Mouse (Mus musculus) stomach, embryonic 14.5 days (tissue): Measurements from ENCODE around the gene Kirrel3. TPM values are rescaled to one million over a fixed set of nuclear protein-coding genes. Genes with fewer than 3 reads are reported as not detected.

ENCODE experiments used
- ATAC-seq: fragments of 200-750 bp; cut with Nextera tagmentation; 2 replicates; pipeline ENCODE4 v1.8.0; 2017; ENCODE audit warnings: low read depth, moderate TSS enrichment; ENCODE audit not compliant: insufficient number of reproducible peaks, insufficient read depth, low FRiP score
- H3K27ac ChIP-seq: fragments of 300-500 bp; sonication (generic); 2 replicates; pipeline ENCODE4 v1.5.1; 2014; ENCODE audit warnings: mild to moderate bottlenecking, low read length, moderate library complexity, mixed read lengths
- H3K27me3 ChIP-seq: fragments of 300-500 bp; sonication (generic); 2 replicates; pipeline ENCODE4 v1.6.1; 2014; ENCODE audit warnings: low read length, control low read depth, mixed read lengths; ENCODE audit not compliant: control insufficient read depth, insufficient read depth
- H3K36me3 ChIP-seq: fragments of 300-500 bp; sonication (generic); 2 replicates; pipeline ENCODE4 v1.6.1; 2014; ENCODE audit warnings: mild to moderate bottlenecking, control low read depth, low read length, moderate library complexity, mixed read lengths; ENCODE audit not compliant: control insufficient read depth, insufficient read depth
- H3K4me1 ChIP-seq: fragments of 300-500 bp; sonication (generic); 2 replicates; pipeline ENCODE4 v1.6.1; 2014; ENCODE audit warnings: low read length, control low read depth, mixed read lengths; ENCODE audit not compliant: control insufficient read depth, insufficient read depth
- H3K4me2 ChIP-seq: fragments of 300-500 bp; sonication (generic); replicated peaks from 2 replicates; pipeline ENCODE4 v1.6.1; 2014; ENCODE audit warnings: low read depth, low read length, control low read depth
- H3K4me3 ChIP-seq: fragments of 300-500 bp; sonication (generic); 2 replicates; pipeline ENCODE4 v1.5.1; 2014; ENCODE audit warnings: low read depth, low read length, control low read depth
- H3K9ac ChIP-seq: fragments of 300-500 bp; sonication (generic); replicated peaks from 2 replicates; pipeline ENCODE4 v1.6.1; 2014; ENCODE audit warnings: low read depth, mild to moderate bottlenecking, control low read depth, low read length, moderate library complexity, mixed read lengths
- H3K9me3 ChIP-seq: fragments of 300-500 bp; sonication (generic); 2 replicates; pipeline ENCODE4 v1.6.1; 2016; ENCODE audit warnings: low read depth, low read length, control low read depth; ENCODE audit not compliant: control insufficient read depth
- WGBS: fragments of 180-500 bp; shearing (Covaris S2); extraction: QIAGEN DNeasy Blood & Tissue Kit; methylation state at CpG from one replicate; pipeline ENCODE4 v1.1.7; 2014; 5-methylcytosine and 5-hydroxymethylcytosine counted together
- polyA plus RNA-seq: library from polyadenylated mRNA; unstranded; fragments of >200 nt; fragmentation: Nextera tagmentation; extraction: Ambion mirVana; gene quantifications from 2 replicates; pipeline ENCODE4 v1.2.1, GENCODE M21; 2014

Gene Kirrel3
- polyA plus RNA-seq, 1 experiment from 2014 or later = 6.3 TPM

DNA sequence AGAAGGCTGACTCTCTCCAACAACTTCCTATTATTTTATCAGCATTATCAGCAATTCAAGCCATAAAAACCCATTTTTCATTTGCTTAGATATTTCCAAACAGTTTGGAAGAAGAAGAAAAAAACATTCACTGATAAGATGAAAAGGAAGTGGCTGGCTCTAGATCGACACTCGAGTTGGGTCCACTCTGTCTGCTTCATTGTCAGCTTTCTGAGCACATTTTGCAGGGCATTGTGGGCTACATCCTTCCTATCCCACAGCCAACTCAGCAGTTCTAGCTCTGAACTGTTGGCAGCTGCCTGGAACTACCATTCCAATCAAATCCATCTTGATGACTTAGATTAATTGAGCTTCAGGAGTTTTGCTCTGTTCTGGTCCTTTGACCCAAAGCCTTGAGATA is 40.0 kb downstream of the Kirrel3 start:
- no peaks in the 10 kb centered on the region for H3K36me3 ChIP-seq
- H3K4me3 ChIP-seq = no peak overlapping the region
- no peaks in the 10 kb centered on the region for H3K4me1 ChIP-seq
- no peak overlapping the region for H3K27ac ChIP-seq
- H3K27me3 ChIP-seq = no peaks in the 10 kb centered on the region
- ATAC-seq = no peak
- no peak overlapping the region for H3K9ac ChIP-seq
- WGBS = 46% methylated on average over 2 of the region's 2 CpGs
- no peak overlapping the region for H3K4me2 ChIP-seq
- H3K9me3 ChIP-seq = no peaks in the 10 kb centered on the region

DNA sequence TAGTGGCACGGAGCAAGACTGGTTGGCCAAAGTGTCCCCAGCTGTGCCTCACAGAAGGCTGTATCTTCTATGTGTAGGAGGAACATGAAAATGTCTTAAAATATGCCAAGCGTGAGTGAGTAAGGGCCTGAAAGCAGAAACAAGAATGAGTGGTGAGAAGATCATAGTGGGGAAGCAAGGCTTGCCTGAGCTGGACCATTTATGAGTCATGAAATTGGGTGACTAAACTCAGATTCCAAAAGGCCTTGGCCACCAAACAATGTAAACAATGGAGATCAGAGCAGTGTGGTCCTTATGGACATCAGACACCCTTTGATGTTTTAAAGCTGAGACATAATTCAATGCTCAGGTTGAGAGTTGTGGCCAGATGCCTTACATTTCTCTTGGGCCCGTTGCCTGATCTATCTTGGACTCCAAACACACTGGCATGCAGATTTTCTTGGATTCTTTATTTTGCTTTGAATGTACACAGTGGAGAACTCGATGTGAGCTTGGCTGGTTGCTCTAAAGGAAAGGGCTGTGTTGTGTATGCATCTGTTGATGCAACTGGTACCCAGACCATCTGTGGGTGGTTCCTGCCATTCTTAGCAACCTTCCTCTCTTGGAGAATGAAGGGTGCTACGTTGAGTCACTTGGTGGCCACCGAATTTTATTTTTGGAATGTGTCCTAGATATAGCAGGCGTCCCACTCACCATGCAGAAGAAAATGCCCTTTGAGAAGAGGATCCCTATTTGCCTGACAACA is 53.1 kb downstream of the Kirrel3 start:
- H3K27me3 ChIP-seq = no peaks in the 10 kb centered on the region
- no peak for ATAC-seq

DNA sequence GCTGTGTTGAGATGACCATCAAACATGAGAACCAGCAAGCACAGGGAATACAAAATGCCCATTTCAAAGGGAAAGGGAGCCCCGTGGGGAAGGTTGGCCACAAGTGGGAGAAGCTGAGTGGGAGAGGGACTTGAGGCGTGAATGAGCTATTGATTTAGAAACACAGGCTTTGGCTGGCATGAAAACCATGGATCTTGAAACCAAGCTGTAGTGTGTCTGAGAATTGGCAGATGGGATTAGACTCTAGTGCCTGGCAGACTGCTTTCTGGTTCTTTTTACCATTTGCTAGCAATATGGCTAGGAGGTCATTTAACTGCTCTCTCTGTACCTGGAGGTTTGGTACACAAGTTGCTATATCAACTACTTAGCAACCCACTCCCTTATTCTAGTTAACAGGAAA is 56.2 kb downstream of the Kirrel3 start:
- no peak for ATAC-seq
- Histone ChIP-seq H3K27ac (no peak overlapping the region), H3K9me3 (no peaks in the 10 kb centered on the region), H3K9ac (no peak overlapping the region), H3K4me1 (no peaks in the 10 kb centered on the region), H3K27me3 (no peaks in the 10 kb centered on the region), H3K4me3 (no peak overlapping the region), H3K36me3 (no peaks in the 10 kb centered on the region), H3K4me2 (no peak overlapping the region)
- 66% methylated on average over 2 of the region's 2 CpGs for WGBS

More for the DNA sequence above, 53.1 kb downstream of the Kirrel3 start:
- Histone ChIP-seq H3K4me2 (no peak overlapping the region), H3K27ac (no peak overlapping the region), H3K4me1 (no peaks in the 10 kb centered on the region), H3K9ac (no peak overlapping the region), H3K9me3 (no peaks in the 10 kb centered on the region), H3K36me3 (no peaks in the 10 kb centered on the region), H3K4me3 (no peak overlapping the region)
- 83% methylated on average over 7 of the region's 7 CpGs for WGBS

DNA sequence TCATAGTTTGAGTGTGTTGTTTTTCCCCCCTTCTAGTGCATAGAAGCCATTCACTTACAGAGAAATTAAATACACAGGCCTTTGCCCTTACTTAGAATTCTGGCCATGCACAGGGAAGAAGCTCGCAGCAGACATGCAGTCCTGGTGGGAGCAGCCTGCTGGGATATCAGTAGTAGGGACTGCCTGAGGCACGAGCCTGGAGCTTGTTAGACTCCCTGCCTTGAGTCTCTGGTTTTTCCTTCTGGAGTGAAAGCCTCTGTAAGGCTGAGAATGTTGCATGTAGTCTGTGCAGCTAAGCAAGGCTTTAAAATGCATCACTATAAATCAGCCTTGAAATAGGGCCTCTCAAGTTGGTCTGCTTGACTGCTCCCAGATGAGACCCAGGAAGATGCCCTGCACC is 70.0 kb downstream of the Kirrel3 start:
- Histone ChIP-seq H3K27me3 (no peaks in the 10 kb centered on the region), H3K4me3 (no peak overlapping the region), H3K27ac (no peak overlapping the region), H3K9ac (no peak overlapping the region), H3K4me1 (no peaks in the 10 kb centered on the region), H3K4me2 (no peak overlapping the region), H3K36me3 (no peaks in the 10 kb centered on the region), H3K9me3 (no peaks in the 10 kb centered on the region)
- ATAC-seq = no peak
- WGBS = 53% methylated on average over 2 of the region's 2 CpGs

DNA sequence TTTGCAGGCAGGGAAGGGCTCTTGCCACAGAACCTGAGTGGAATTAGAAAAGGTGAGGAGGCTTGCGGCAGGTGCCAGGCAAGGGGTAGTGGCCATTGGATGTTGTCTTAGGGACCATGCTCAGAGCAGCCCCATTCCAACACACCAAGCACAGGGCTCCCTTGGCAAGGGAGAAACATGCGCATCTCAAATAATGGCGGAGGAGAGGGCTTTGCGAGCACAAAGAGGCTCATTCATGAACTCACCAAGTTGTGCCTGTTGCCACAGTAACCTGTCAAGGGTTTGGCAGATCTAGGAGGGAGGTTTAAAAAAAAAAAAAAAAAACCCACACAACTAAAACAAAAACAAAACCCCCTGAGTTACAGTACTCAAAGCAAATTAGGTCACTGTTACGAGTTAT is 72.2 kb downstream of the Kirrel3 start:
- WGBS = 64% methylated on average over 5 of the region's 5 CpGs
- no peak overlapping the region for H3K4me2 ChIP-seq
- no peak overlapping the region for H3K27ac ChIP-seq
- no peaks in the 10 kb centered on the region for H3K27me3 ChIP-seq
- no peak overlapping the region for H3K4me3 ChIP-seq
- no peak for ATAC-seq
- no peaks in the 10 kb centered on the region for H3K9me3 ChIP-seq
- no peaks in the 10 kb centered on the region for H3K4me1 ChIP-seq
- H3K9ac ChIP-seq = no peak overlapping the region
- no peaks in the 10 kb centered on the region for H3K36me3 ChIP-seq

DNA sequence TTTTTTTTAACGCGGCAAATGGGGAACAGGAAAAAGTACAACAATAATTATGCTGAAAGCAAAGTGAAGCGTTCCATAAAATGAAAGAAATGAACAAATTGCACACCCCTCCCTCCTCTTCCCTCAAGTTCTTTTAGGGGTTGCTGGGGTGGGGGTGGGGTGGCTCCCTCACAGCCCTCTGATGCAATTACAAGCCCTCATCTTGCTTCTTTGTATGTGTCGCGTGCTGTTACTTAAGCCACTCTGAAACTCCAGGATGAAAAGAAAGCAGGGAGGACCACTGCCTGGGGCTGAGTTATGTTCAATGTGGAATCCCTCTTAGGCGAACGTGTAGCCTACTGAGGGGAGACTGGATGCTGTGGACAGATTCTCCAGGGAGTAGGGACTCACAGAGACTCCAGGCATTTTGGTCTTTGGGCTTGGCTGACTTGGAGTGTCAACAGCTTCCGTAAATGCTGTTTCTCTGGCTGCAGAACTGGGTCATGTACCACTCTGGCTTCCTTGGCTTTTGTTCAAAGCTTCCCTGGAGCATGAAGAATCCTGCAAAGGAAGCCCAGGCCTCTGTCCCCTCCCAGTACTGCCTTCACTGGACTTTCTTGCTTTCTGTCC is 72.7 kb downstream of the Kirrel3 start:
- H3K27ac ChIP-seq = no peak overlapping the region
- no peak overlapping the region for H3K9ac ChIP-seq
- no peaks in the 10 kb centered on the region for H3K27me3 ChIP-seq
- no peaks in the 10 kb centered on the region for H3K9me3 ChIP-seq
- H3K4me1 ChIP-seq = no peaks in the 10 kb centered on the region
- ATAC-seq = no peak
- H3K36me3 ChIP-seq = no peaks in the 10 kb centered on the region
- no peak overlapping the region for H3K4me3 ChIP-seq
- 68% methylated on average over 8 of the region's 8 CpGs for whole genome bisulfite sequencing
- H3K4me2 ChIP-seq = no peak overlapping the region

DNA sequence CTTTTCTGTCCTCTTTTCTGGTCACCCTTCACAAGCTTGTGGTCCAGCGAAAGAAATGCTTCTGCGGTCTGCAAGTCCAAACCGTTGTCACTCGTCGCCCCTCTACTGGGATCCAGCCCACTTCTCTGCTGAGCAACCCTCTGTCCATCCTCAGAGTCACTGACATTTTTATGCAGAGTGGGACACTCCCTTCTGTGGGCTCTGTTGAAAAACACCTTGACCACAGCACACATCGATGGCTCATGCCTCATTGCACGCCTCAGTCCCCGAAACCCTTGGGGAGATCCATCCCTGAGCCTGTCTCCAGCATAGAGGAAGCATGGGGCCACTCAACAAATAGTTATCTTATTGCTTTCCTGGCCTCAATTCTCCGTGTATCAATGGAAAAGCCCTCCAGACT is 73.4 kb downstream of the Kirrel3 start:
- no peak overlapping the region for H3K4me3 ChIP-seq
- no peaks in the 10 kb centered on the region for H3K9me3 ChIP-seq
- no peak overlapping the region for H3K27ac ChIP-seq
- WGBS = 89% methylated on average over 9 of the region's 9 CpGs
- no peaks in the 10 kb centered on the region for H3K36me3 ChIP-seq
- H3K9ac ChIP-seq = no peak overlapping the region
- no peaks in the 10 kb centered on the region for H3K4me1 ChIP-seq
- no peaks in the 10 kb centered on the region for H3K27me3 ChIP-seq
- H3K4me2 ChIP-seq = no peak overlapping the region
- no peak for ATAC-seq

DNA sequence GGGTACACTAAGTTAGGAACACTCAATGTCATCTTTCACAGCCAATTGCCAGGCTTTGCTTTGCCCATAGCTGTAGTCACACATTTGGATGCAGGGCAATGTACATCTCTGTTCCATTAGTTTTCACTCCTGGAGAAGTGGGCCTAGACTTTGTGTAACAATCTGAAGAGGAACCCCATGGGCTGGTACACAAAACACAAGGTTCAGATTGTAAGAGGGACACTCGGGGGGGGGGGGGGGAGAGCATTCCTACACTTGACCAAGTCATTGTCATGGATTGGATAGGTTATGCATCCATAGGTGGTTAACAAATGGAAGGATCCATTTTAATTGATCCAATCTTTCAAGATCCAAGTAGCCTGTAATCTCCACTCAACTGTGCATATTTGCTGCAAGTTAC is 75.6 kb downstream of the Kirrel3 start:
- no peak overlapping the region for H3K4me3 ChIP-seq
- H3K27me3 ChIP-seq = no peaks in the 10 kb centered on the region
- H3K9ac ChIP-seq = no peak overlapping the region
- no peak for ATAC-seq
- H3K4me1 ChIP-seq = no peaks in the 10 kb centered on the region
- no peaks in the 10 kb centered on the region for H3K9me3 ChIP-seq
- no peak overlapping the region for H3K27ac ChIP-seq
- H3K4me2 ChIP-seq = no peak overlapping the region
- no peaks in the 10 kb centered on the region for H3K36me3 ChIP-seq
- WGBS = 46% methylated on average over 1 of the region's 1 CpGs
